Mouse (Mus musculus) midbrain, embryonic 16.5 days (tissue): Measurements from ENCODE around the gene Rad54l. TPM values are rescaled to one million over a fixed set of nuclear protein-coding genes. Genes with fewer than 3 reads are reported as not detected.

Experiments
- ATAC-seq: fragments of 200-750 bp; cut with Nextera tagmentation; 2 replicates; pipeline ENCODE4 v1.8.0; 2017; ENCODE audit warnings: moderate TSS enrichment
- H3K27ac ChIP-seq: fragments of 300-500 bp; sonication (generic); 2 replicates; pipeline ENCODE4 v1.5.1; 2014; ENCODE audit warnings: mild to moderate bottlenecking, low read length, mixed read lengths
- H3K27me3 ChIP-seq: fragments of 300-500 bp; sonication (generic); 2 replicates; pipeline ENCODE4 v1.6.1; 2014; ENCODE audit warnings: low read depth, low read length, mixed read lengths; ENCODE audit not compliant: control insufficient read depth, insufficient read depth
- H3K36me3 ChIP-seq: fragments of 300-500 bp; sonication (generic); 2 replicates; pipeline ENCODE4 v1.6.1; 2014; ENCODE audit warnings: mild to moderate bottlenecking, low read length, moderate library complexity, mixed read lengths; ENCODE audit not compliant: control insufficient read depth, insufficient read depth
- H3K4me1 ChIP-seq: fragments of 300-500 bp; sonication (generic); 2 replicates; pipeline ENCODE4 v1.6.1; 2014; ENCODE audit warnings: mild to moderate bottlenecking, low read length, mixed read lengths; ENCODE audit not compliant: control insufficient read depth, insufficient read depth
- H3K4me2 ChIP-seq: fragments of 300-500 bp; sonication (generic); 2 replicates; pipeline ENCODE4 v1.6.1; 2014; ENCODE audit warnings: mild to moderate bottlenecking, low read length, mixed read lengths
- H3K4me3 ChIP-seq: fragments of 300-500 bp; sonication (generic); 2 replicates; pipeline ENCODE4 v1.5.1; 2014; ENCODE audit warnings: low read depth, mild to moderate bottlenecking, low read length, moderate library complexity, mixed read lengths
- H3K9ac ChIP-seq: fragments of 300-500 bp; sonication (generic); 2 replicates; pipeline ENCODE4 v1.6.1; 2014; ENCODE audit warnings: low read depth, low read length, mixed read lengths
- H3K9me3 ChIP-seq: fragments of 300-500 bp; sonication (generic); replicated peaks from 2 replicates; pipeline ENCODE4 v1.6.1; 2014; ENCODE audit warnings: mild to moderate bottlenecking, low read length, mixed read lengths; ENCODE audit not compliant: control insufficient read depth, poor library complexity, severe bottlenecking
- WGBS: fragments of 180-500 bp; shearing (Covaris S2); extraction: QIAGEN DNeasy Blood & Tissue Kit; methylation state at CpG from one replicate; pipeline ENCODE4 v1.1.7; 2014; 5-methylcytosine and 5-hydroxymethylcytosine counted together
- polyA plus RNA-seq: library from polyadenylated mRNA; unstranded; fragments of >200 nt; fragmentation: Nextera tagmentation; extraction: Ambion mirVana; gene quantifications from 2 replicates; pipeline ENCODE4 v1.2.1, GENCODE M21; 2015

Gene Rad54l
- polyA plus RNA-seq, 1 experiment from 2014 or later, result 4.6 TPM

DNA sequence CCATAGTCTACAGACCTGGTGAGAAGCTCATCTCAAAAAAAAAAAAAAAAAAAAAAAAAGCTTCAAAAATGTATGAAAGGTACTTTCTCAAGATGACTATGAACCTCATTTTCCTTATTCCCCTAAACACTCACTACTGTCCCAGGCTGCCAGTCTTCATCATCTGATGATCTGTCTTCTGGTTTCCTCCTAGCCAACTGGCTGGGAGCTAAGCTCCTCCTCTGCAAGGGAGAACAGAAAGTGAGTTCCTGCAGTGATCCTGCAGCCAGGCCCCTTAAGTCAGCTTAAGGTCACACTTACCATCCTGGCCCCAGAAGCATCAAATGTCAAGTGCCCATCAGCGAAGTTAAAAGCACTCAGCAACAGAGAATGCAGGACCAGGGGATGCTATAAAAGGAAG is 728 bp downstream of the Rad54l start:
- Histone ChIP-seq H3K27ac (no peak overlapping the region), H3K27me3 (no peaks in the 10 kb centered on the region), H3K9me3 (no peaks in the 10 kb centered on the region), H3K4me3 (peak overlapping the region; percentile 60), H3K4me1 (peaks cover 16% of the 10 kb centered on the region), H3K9ac (no peak overlapping the region), H3K36me3 (no peaks in the 10 kb centered on the region), H3K4me2 (peak overlapping the region; percentile 67)
- WGBS, result 0% methylated on average over 1 of the region's 1 CpGs
- ATAC-seq, result no peak

DNA sequence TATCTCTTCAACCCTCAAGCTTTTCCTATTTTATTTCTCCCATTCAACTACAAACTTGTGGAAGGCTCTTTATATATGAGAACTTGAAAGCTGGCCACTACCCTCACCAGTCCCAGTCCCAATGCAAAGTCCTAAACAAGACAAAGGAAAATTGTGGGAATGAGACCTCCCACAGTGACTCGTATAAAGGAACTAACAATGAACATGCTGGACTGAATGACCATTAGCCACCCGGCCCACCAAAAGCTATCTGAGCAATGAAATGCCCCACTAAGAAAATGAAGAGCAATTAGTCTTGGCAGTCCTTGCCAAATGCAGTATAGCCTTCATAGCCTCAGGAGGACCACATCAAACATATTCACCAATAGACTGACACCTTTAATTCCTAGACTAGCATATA is 12.0 kb downstream of the Rad54l start:
- no peaks in the 10 kb centered on the region for H3K27me3 ChIP-seq
- H3K9me3 ChIP-seq, result no peaks in the 10 kb centered on the region
- no peak overlapping the region for H3K4me3 ChIP-seq
- H3K36me3 ChIP-seq, result no peaks in the 10 kb centered on the region
- H3K4me2 ChIP-seq, result no peak overlapping the region
- no peak overlapping the region for H3K9ac ChIP-seq
- ATAC-seq, result no peak
- no peak overlapping the region for H3K27ac ChIP-seq
- H3K4me1 ChIP-seq, result no peaks in the 10 kb centered on the region
- WGBS, result 70% methylated on average over 2 of the region's 2 CpGs

DNA sequence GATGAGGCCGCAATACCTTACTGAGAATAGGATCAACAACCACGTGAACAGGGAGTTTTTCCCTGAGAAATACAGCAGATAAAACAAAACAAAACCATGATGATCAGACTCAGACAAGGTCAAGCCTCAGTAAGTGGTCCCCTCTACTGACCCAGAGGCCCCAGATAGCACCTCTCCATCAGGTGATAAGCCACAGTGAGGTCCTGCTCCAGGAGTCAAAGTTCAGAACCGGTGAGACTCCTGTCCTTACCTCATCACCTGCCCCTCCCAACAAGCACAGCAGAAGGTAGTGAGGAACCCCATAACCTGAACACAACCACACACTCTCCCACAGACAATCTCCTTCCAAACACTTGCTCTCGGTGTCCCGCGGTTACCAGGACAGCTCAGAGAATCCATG is 12.8 kb downstream of the Rad54l start:
- Histone ChIP-seq H3K27ac (no peak overlapping the region), H3K9ac (no peak overlapping the region), H3K4me1 (no peaks in the 10 kb centered on the region), H3K9me3 (no peaks in the 10 kb centered on the region), H3K4me2 (no peak overlapping the region), H3K4me3 (no peak overlapping the region), H3K36me3 (no peaks in the 10 kb centered on the region), H3K27me3 (no peaks in the 10 kb centered on the region)
- 93% methylated on average over 6 of the region's 6 CpGs for WGBS
- no peak for ATAC-seq

DNA sequence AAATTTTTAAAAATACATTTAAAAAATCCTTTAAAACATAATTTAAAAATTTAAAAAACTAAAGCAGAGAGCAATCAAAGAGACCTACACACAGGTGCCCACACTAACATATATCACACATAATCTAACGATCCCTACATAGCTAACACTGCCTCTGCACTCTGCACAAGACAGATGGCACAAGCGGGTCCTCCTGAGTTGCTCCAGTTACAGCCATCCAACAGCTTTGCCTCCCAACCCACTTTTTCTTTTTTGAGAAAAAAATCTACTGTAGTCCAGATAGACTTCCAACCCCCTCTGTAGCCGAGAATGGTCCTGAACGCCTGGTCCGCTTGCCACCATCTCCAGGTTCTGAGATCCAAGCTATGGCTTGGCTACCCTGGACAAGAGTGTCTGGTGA is 18.2 kb downstream of the Rad54l start:
- Histone ChIP-seq H3K4me2 (no peak overlapping the region), H3K4me3 (no peak overlapping the region), H3K27me3 (no peaks in the 10 kb centered on the region), H3K27ac (no peak overlapping the region), H3K36me3 (no peaks in the 10 kb centered on the region), H3K4me1 (no peaks in the 10 kb centered on the region), H3K9me3 (no peaks in the 10 kb centered on the region), H3K9ac (no peak overlapping the region)
- WGBS, result 97% methylated on average over 5 of the region's 5 CpGs
- ATAC-seq, result no peak

DNA sequence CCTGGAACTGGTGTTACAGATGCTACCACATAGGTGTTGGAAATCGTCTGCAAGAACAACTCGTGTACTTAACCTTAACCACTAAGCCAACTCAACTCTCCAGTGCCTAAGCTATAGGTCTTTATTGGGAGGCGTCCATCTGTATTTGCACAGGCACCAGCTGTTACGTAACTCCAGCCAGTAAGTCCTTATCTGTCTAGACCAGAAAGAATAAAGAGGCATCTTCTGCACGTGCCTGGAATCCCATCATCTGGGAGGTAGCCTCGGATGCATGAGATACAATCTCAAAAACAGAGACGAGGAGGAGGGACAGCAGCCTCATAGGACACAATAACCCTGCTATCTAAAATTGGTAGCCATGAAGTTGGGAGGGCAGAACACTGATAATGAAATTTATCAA is 22.5 kb downstream of the Rad54l start:
- Histone ChIP-seq H3K27ac (no peak overlapping the region), H3K9ac (no peak overlapping the region), H3K4me1 (no peaks in the 10 kb centered on the region), H3K36me3 (peaks cover 37% of the 10 kb centered on the region), H3K9me3 (no peaks in the 10 kb centered on the region), H3K4me3 (no peak overlapping the region), H3K4me2 (no peak overlapping the region), H3K27me3 (no peaks in the 10 kb centered on the region)
- 85% methylated on average over 7 of the region's 7 CpGs for WGBS
- ATAC-seq, result no peak

DNA sequence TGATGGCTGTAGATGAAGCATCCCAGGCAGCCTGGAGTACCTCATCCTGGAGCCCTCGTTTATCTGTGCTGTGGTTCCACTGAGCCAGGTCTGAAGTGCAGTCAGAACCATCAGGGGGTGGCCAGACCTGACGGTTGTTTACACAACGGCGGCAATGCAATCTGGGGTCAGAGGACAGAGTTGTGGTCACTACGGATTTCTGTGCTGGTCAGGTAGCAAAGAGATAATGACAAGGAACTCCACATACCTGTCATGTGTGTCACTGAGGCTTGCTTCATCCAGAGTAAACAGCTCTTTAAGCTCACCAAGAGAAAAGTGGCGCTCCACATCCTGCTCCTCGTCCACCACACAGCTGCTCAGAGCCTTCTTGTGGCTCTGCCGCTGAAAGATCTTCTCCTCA is 26.3 kb downstream of the Rad54l start:
- Histone ChIP-seq H3K4me3 (no peak overlapping the region), H3K9ac (no peak overlapping the region), H3K36me3 (peaks cover 65% of the 10 kb centered on the region), H3K27me3 (no peaks in the 10 kb centered on the region), H3K27ac (no peak overlapping the region), H3K4me1 (no peaks in the 10 kb centered on the region), H3K4me2 (no peak overlapping the region), H3K9me3 (no peaks in the 10 kb centered on the region)
- WGBS, result 92% methylated on average over 8 of the region's 8 CpGs
- no peak for ATAC-seq

DNA sequence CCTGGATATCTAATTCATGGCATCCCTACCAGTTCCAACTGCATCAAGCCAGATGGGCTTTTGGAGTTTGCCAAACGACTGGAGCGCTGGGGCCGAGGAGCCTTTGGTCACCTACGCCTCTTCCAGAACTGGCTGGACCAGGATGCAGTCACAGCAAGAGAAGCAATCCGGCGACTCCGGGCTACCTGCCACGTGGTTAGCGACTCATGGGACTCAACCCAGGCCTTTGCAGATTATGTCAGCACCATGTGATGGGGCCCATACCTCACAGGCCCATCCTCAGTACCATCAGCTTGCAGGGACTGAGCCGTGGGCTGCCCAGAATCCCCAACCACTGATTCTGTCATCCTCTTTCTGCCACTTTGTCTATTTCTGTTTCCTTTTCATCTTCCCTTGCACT is 27.2 kb downstream of the Rad54l start:
- WGBS, result 91% methylated on average over 10 of the region's 10 CpGs
- Histone ChIP-seq H3K27me3 (no peaks in the 10 kb centered on the region), H3K4me3 (no peak overlapping the region), H3K27ac (no peak overlapping the region), H3K4me2 (no peak overlapping the region), H3K36me3 (peaks cover 69% of the 10 kb centered on the region), H3K9me3 (no peaks in the 10 kb centered on the region), H3K9ac (no peak overlapping the region), H3K4me1 (no peaks in the 10 kb centered on the region)
- no peak for ATAC-seq

DNA sequence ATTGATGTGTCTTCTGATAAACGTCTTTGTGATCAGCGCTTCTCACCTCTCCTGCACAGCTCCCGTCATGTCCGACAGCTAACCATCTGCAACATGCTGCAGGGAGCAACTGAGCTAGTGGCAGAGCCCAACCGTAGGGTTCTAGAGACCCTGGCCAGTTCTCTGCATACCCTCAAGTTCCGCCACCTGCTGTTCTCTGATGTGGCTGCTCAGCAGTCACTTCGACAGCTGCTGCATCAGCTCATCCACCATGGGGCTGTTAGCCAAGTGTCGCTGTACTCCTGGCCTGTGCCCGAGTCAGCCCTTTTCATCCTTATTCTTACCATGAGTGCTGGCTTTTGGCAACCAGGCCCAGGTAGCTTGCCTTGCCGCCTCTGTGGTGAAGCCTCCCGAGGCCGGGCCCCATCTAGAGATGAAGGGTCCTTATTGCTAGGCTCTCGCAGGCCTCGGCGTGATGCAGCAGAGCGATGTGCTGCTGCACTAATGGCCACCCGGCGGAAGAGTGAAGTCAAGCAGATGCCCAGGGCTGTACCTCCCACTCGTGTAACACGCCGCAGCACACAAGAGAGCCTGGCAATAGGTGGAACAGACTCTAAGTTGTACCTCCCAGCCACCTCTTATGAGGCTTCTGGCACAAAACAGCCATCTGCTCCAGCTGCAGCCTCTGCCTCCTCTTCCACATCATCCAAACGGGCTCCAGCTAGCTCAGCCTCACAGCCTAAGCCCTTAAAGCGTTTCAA is 34.8 kb downstream of the Rad54l start:
- H3K4me1 ChIP-seq, result no peaks in the 10 kb centered on the region
- no peaks in the 10 kb centered on the region for H3K27me3 ChIP-seq
- H3K4me3 ChIP-seq, result no peak overlapping the region
- no peak overlapping the region for H3K9ac ChIP-seq
- no peak overlapping the region for H3K27ac ChIP-seq
- ATAC-seq, result no peak
- WGBS, result 92% methylated on average over 23 of the region's 23 CpGs
- peaks cover 53% of the 10 kb centered on the region for H3K36me3 ChIP-seq
- no peak overlapping the region for H3K4me2 ChIP-seq
- H3K9me3 ChIP-seq, result no peaks in the 10 kb centered on the region

DNA sequence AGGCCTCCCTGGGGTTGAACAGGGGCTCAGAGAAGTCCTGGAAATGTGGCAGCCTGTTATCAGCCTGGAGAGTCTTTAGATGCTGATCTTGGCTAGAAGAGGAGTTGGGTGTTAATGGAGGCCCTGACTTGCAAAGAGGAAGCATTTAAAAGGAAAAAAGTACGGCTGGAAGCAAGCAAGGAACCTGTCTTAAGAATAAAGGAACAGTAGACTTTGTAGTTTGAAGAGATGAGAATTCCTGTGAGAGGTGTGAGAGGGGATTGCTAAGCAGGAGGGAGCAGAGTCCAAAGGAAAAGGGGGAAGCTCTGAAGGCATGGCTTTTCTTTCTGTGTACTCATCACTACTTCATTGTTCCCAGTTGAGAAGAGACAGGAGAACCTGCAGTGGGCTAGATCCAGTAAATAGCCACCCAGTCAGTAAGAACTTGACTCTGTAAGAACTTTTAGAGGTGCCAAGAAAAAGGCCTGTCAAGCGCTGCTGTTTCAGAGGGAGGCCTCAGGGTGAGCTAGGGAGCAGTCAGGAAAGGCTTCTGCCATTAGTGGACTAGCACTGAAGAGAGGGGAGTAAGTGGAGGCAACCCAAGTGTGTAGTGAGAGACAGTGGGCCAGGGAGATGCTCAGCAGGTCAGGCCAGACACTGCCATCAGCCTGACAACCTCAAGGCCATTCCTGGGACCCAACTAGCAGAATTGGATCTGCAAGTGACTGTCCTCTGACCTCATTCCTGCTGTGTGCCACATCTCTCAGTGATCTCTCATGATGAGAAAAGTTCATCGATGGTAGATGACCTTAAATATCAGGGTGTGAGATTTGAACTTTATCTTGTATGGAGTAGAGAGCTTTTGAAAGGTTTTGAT is 46.0 kb downstream of the Rad54l start:
- Histone ChIP-seq H3K9ac (peak overlapping the region; percentile 99), H3K27ac (peak overlapping the region; percentile 93), H3K4me2 (peak overlapping the region; percentile 97), H3K9me3 (no peaks in the 10 kb centered on the region), H3K4me3 (peak overlapping the region; percentile 99), H3K4me1 (peaks cover 30% of the 10 kb centered on the region), H3K36me3 (peaks cover 16% of the 10 kb centered on the region), H3K27me3 (no peaks in the 10 kb centered on the region)
- ATAC-seq, result no peak
- 58% methylated on average over 3 of the region's 3 CpGs for WGBS
